Mouse (Mus musculus) testis, adult 2 months (tissue): ENCODE results near the gene Zranb1. TPM values are rescaled to one million over a fixed set of nuclear protein-coding genes. Genes with fewer than 3 reads are reported as not detected.
A peak's percentile ranks its signal among the peaks of the same experiment; 100 is the strongest.

Source experiments
- H3K27ac ChIP-seq: fragments of 200-500 bp; 2 replicates; pipeline ENCODE4 v1.5.1; 2012; ENCODE audit warnings: low read depth, low read length; ENCODE audit not compliant: control insufficient read depth, insufficient read depth
- H3K27me3 ChIP-seq: fragments of 200-500 bp; 2 replicates; pipeline ENCODE4 v1.6.1; 2012; ENCODE audit warnings: mild to moderate bottlenecking, low read length, moderate library complexity; ENCODE audit not compliant: control insufficient read depth, insufficient read depth
- H3K36me3 ChIP-seq: fragments of 200-500 bp; 2 replicates; pipeline ENCODE4 v1.6.1; 2012; ENCODE audit warnings: mild to moderate bottlenecking, low read length; ENCODE audit not compliant: control insufficient read depth, insufficient read depth
- H3K4me1 ChIP-seq: fragments of 200-500 bp; 2 replicates; pipeline ENCODE4 v1.6.1; 2012; ENCODE audit warnings: low read length; ENCODE audit not compliant: control insufficient read depth, insufficient read depth
- H3K4me3 ChIP-seq: fragments of 200-500 bp; 2 replicates; pipeline ENCODE4 v1.5.1; 2012; ENCODE audit warnings: low read depth, mild to moderate bottlenecking, low read length, moderate library complexity, mixed read lengths; ENCODE audit not compliant: control insufficient read depth
- CTCF ChIP-seq: fragments of 200-500 bp; IDR thresholded peaks from 2 replicates; pipeline ENCODE4 v1.5.1; 2012; ENCODE audit warnings: low read depth, mild to moderate bottlenecking, inconsistent platforms, low read length, moderate library complexity; ENCODE audit not compliant: control insufficient read depth, insufficient read depth, insufficient replicate concordance
- POLR2A ChIP-seq: fragments of 200-500 bp; IDR thresholded peaks from 2 replicates; pipeline ENCODE4 v1.6.1; 2012; ENCODE audit warnings: low read depth, mild to moderate bottlenecking, inconsistent platforms, low read length, moderate library complexity; ENCODE audit not compliant: control insufficient read depth
- polyA plus RNA-seq: library from polyadenylated mRNA; depleted of rRNA; stranded (reverse); fragments of >200 nt; gene quantifications from 2 replicates; pipeline ENCODE4 v1.2.3, GENCODE M21; 2012; rRNA removed

The Zranb1 gene
- 28.6 and 38.7 TPM in 2 replicates for polyA plus RNA-seq

DNA sequence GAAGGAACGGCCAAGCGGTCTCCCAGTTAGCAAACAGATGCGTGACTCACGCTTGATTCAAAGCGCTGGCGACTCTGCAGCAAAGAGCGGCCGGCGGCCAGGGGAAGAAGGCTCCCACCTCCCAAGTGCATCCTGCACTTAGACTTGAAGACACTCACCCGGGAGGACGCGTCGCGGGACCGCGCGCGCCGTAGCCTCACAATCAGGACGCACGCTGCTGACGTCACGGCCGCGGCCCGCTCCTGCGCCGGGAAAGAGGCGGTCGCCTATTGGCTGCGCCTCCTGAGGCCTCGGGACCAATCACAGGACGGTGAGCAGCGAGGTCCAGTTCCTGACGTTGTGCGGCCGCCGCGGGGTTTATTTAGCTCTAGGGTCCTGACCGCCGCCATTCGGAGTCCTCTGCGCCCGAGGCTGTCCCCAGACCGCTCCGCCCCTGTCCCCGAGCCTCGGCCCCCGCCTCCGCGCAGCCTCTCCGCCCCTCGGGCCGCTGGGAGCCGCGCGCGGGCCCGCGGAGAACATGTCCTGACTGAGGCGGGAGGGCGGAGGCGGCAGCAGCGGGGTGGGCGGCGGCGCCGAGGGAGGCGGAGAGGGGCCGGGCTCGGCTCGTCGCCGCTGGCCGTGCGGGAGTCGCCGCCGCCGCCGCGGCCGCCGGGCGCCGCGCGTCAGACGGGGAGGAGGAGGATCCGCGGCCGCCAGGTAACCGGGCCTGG is at the start of gene Zranb1:
TSS of gene Zranb1 (plus strand) at position 293 of the 710 bp plus-strand sequence.
- Histone ChIP-seq H3K27me3 (no peaks in the 10 kb centered on the region), H3K4me3 (peak within 1 kb of the TSS; percentile 100), H3K27ac (peak within 1 kb of the TSS; percentile 98), H3K36me3 (no peaks in the 10 kb centered on the region), H3K4me1 (no peaks in the 10 kb centered on the region)
- no peak; the same call in 1 of the 2 replicates for TF ChIP-seq CTCF
- TF ChIP-seq POLR2A = peak; percentile 90

DNA sequence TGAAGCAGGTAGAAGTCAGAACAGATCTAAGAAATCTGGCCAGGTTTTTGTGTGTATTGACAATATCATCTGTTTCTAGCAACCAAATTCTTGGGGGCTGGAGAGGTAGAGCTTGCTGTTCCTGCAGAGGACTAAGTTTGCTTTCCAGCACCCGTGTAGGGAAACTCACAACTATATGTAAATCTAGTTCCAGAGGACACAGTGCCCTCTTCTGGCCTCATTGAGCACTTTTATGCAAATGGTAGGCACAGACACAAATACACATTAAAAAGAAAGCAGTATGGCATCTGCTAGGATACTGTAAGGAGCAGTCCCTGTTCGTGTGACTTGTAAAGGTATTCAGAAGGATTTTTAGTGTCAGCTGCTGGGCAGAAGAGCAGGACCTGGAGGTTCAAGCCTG is 48.6 kb upstream of the Zranb1 start:
- Histone ChIP-seq H3K4me1 (no peaks in the 10 kb centered on the region), H3K27ac (no peak overlapping the region), H3K4me3 (no peak overlapping the region), H3K27me3 (no peaks in the 10 kb centered on the region), H3K36me3 (peaks cover 2% of the 10 kb centered on the region; the same call in 1 of the 2 replicates)
- no peak for TF ChIP-seq POLR2A
- no peak for TF ChIP-seq CTCF

DNA sequence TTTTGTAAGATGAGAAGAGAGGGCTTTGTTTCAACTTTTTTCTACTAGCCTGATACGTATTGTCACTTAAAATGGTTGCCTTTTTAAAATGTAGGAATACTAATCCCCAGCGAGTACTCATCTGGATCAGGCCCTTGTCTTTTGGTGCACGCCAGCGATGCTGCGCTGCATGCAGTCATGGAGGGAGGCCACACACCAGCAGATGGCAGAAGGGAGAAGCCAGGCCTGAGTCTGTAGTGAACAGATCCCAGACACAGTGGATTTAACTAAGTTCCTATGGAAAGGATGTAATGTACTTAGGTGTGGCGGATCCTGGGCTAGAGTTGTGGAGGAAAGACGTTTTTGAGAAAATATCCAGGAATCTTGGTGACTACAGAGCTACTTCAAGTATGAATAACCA is 46.9 kb upstream of the Zranb1 start:
- no peak overlapping the region for H3K4me3 ChIP-seq
- no peaks in the 10 kb centered on the region for H3K27me3 ChIP-seq
- no peaks in the 10 kb centered on the region for H3K4me1 ChIP-seq
- TF ChIP-seq POLR2A (no peak), CTCF (no peak)
- H3K27ac ChIP-seq = no peak overlapping the region
- H3K36me3 ChIP-seq = peaks cover 2% of the 10 kb centered on the region; the same call in 1 of the 2 replicates

DNA sequence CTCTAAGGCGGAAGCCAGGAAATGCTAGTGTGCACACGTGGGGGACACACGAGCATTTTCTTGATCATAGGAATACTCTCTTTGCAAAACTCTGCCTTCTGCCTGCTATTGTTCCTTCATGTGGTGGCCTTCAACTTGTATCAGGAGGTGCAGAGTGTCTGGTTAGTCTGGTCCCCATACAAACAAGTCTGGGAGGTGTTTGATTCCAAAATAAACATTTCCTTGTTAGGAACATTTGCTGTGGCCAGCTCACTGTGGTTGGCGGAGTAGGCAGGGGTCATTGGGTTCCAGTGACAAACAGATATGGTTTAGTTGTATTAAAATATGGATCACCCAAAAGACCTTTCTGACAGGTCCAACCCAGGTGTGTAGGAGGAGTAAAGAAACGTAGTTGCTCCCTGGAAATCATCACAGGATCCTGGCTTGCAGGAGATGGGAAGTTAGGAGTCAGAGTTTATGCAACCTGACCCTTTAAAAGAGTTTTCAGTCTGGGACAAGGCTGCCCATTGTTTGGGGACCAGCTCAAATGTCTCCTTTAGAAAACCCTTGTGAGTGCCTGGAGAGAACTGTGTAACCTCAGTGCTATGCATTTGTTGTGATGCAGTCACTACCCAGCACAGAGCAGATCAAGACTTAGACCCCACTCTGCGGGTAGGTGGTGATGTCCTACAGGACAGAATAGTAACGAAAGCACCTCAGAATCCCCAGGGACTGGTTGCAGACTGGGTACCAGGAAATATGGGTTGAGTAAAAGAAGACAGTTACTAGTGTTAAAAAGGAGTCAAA is 43.7 kb upstream of the Zranb1 start:
- TF ChIP-seq CTCF (no peak), POLR2A (no peak)

GRCm38 (mm10) chr7:132888052-132888451 is 42.9 kb upstream of the Zranb1 start:
- no peaks in the 10 kb centered on the region for H3K36me3 ChIP-seq
- H3K4me1 ChIP-seq = no peaks in the 10 kb centered on the region
- TF ChIP-seq CTCF (no peak), POLR2A (no peak)
- H3K27ac ChIP-seq = no peak overlapping the region
- H3K27me3 ChIP-seq = no peaks in the 10 kb centered on the region
- no peak overlapping the region for H3K4me3 ChIP-seq

More for the DNA sequence above, 43.7 kb upstream of the Zranb1 start:
- H3K4me1 ChIP-seq = no peaks in the 10 kb centered on the region
- H3K36me3 ChIP-seq = peaks cover 1% of the 10 kb centered on the region; the same call in 1 of the 2 replicates
- no peak overlapping the region for H3K4me3 ChIP-seq
- H3K27ac ChIP-seq = no peak overlapping the region
- H3K27me3 ChIP-seq = no peaks in the 10 kb centered on the region

DNA sequence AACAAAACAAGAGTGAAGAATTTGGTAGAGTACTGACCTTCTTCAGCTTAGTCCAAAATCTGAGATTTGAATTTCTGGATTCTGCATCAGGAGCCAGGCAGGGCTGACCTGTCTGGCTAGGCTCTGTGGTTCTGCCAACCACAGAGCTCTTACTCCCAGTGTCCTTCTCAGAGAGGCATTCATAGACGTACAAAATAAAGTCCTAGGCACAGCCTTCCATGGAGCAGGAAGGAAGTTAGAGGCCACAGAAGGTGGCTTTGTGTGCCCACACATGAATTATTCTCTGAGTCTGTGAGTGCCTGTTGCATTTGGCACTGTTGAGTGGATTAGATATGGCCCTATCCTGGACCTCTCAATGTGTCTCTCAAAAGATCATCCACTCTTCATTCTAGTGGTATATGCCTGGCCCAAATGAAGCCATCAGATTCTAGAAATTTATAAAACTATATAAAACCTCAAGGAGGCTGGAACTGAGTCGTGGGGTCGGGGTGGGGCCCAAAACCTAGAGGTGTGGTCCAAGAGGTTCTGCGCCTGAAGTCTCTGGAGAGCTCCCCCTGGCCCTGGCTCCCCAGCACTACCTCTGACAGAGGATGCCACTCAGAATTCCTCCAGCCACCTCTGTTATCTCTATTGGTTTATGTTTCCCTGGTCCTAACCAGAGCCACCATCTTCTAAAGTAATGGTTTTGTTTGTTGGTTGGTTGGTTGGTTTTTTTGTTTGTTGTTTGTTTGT is 42.3 kb upstream of the Zranb1 start:
- Histone ChIP-seq H3K4me3 (no peak overlapping the region), H3K27ac (no peak overlapping the region), H3K27me3 (no peaks in the 10 kb centered on the region), H3K4me1 (no peaks in the 10 kb centered on the region), H3K36me3 (no peaks in the 10 kb centered on the region)
- no peak for TF ChIP-seq POLR2A
- TF ChIP-seq CTCF = no peak

DNA sequence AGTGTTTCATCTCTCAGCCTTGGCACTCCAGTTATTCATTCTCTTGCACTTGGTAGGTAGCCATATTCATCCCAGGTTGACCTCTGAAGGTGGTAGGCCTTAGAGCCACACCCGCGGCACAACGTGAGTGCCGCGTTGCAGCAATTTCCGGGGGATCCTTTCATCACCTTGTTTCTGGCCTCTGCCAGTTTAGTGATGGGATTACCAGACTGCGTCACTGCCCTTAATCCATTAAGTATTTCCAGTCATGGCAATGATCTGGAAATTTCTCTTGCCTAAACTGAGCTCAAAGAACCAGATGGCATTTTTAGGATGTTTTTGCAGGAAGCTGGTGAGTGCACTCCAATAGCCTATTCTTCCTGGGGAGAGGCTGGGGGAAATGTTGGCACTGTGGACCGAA is 41.3 kb upstream of the Zranb1 start:
- no peak overlapping the region for H3K27ac ChIP-seq
- no peak overlapping the region for H3K4me3 ChIP-seq
- no peaks in the 10 kb centered on the region for H3K36me3 ChIP-seq
- TF ChIP-seq CTCF = no peak
- no peak for TF ChIP-seq POLR2A
- no peaks in the 10 kb centered on the region for H3K27me3 ChIP-seq
- no peaks in the 10 kb centered on the region for H3K4me1 ChIP-seq
